Mouse (Mus musculus): Measurements from ENCODE around the gene Lhpp.

DNA sequence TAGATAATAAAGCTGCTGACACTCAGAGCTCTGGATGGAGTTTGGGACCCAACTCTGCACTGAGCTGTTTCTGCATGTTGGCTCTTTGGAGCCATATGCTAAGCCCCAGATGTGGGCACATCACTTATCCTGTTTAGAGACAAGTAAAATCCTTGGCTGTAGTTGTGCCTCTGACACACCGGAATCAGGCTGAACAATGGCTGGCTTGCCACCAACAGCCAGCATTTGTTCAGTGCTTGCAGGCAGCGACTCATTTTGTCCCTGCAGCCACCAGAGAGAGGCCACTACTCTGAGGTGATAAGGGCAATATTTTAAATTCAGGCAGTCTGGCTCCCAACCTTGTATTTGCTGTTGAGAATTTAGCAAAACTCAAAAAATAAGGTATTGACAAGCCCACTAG is 58.2 kb downstream of the Lhpp start:
- TF ChIP-seq CTCF (IDR thresholded peaks at IDR 0.05; ENCODE audit: borderline replicate concordance, insufficient read depth, low read depth, low read length) = no peak
- TF ChIP-seq POLR2A (IDR thresholded peaks at IDR 0.05; ENCODE audit: borderline replicate concordance, insufficient read depth, low read length) = no peak
